Mouse (Mus musculus): ENCODE data around the gene Prss22.
A peak's percentile ranks its signal among the peaks of the same experiment; 100 is the strongest.

DNA sequence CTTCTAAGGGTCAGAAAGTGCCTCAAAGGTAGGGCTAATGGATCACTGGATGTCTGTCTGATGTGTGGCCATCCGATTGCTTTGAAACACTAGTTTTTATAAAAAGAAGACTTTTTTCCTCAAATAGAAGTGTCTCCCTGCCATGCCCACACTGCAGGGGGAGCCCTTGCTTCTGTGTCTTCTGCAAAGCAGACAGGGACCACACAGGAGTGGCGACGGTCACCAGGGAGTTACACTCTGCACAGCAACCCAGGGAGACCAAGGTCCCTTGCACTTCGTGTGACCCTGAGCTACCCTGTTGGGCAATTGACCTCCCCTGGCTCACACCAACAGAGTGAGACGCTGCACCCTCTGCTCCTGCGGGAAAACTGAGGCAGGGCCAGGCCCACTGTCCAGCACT lies 39.1 kb upstream of the Prss22 start:
- TF ChIP-seq CTCF (IDR thresholded peaks at IDR 0.05; ENCODE audit: low read depth) (peak; percentile 35; the same call in 1 of the 2 replicates), EP300 (IDR thresholded peaks at IDR 0.05; ENCODE audit: low read depth) (no peak)

Measured in liver, embryonic 14.5 days (tissue).